Mouse (Mus musculus) ES-E14 (cell line): Measurements from ENCODE around the gene Sla2. TPM values are rescaled to one million over a fixed set of nuclear protein-coding genes. Genes with fewer than 3 reads are reported as not detected.

Source experiments
- DNase-seq: peaks from one replicate; pipeline ENCODE4 v3.0.0-alpha.2; 2013; ENCODE audit warnings: low read depth, low spot score
- H3K27ac ChIP-seq: 2 replicates; pipeline ENCODE4 v1.5.1; 2012; ENCODE audit warnings: low read depth, mild to moderate bottlenecking, low read length, moderate library complexity, mixed read lengths; ENCODE audit not compliant: poor library complexity, insufficient read depth, severe bottlenecking
- H3K36me3 ChIP-seq: 2 replicates; pipeline ENCODE4 v1.6.1; 2012; ENCODE audit warnings: mild to moderate bottlenecking, low read length, moderate library complexity, mixed read lengths; ENCODE audit not compliant: control insufficient read depth, poor library complexity, insufficient read depth, severe bottlenecking
- H3K4me1 ChIP-seq, 2 experiments: fragments of 150-350 bp in 1 of 2; sonication (generic) in 1 of 2; 2 replicates each; pipeline ENCODE4 v1.6.1; 2012; ENCODE audit warnings: low read length in 2 of 2, mild to moderate bottlenecking in 1 of 2, mixed read lengths in 1 of 2; ENCODE audit not compliant: control insufficient read depth in 2 of 2, insufficient read depth in 2 of 2, poor library complexity in 1 of 2
- H3K4me3 ChIP-seq, 2 experiments: fragments of 150-350 bp in 1 of 2; sonication (generic) in 1 of 2; 2 replicates each; pipeline ENCODE4 v1.5.1; 2012; ENCODE audit warnings: low read length in 2 of 2, low read depth in 1 of 2, mild to moderate bottlenecking in 1 of 2, mixed read lengths in 1 of 2; ENCODE audit not compliant: insufficient read depth in 1 of 2, poor library complexity in 1 of 2, severe bottlenecking in 1 of 2
- H3K9ac ChIP-seq: 2 replicates; pipeline ENCODE4 v1.6.1; 2012; ENCODE audit warnings: low read depth, mild to moderate bottlenecking, low read length, mixed read lengths; ENCODE audit not compliant: poor library complexity, insufficient read depth, severe bottlenecking
- H3K9me3 ChIP-seq: fragments of 150-350 bp; sonication (generic); 2 replicates; pipeline ENCODE4 v1.6.1; 2012; ENCODE audit warnings: low read depth, mild to moderate bottlenecking, low read length; ENCODE audit not compliant: control insufficient read depth, insufficient read depth
- CHD2 ChIP-seq: IDR thresholded peaks from 2 replicates; pipeline ENCODE4 v1.6.1; 2014; ENCODE audit warnings: mild to moderate bottlenecking, low read depth, low read length, inconsistent platforms
- HCFC1 ChIP-seq: IDR thresholded peaks from 2 replicates; pipeline ENCODE4 v1.6.1; 2012; ENCODE audit warnings: low read length, inconsistent platforms, borderline replicate concordance; ENCODE audit not compliant: insufficient read depth
- MAFK ChIP-seq: IDR thresholded peaks from 2 replicates; pipeline ENCODE4 v1.6.1; 2014; ENCODE audit warnings: mild to moderate bottlenecking, low read depth, low read length, inconsistent platforms; ENCODE audit not compliant: insufficient read depth
- ZC3H11A ChIP-seq: IDR thresholded peaks from 2 replicates; pipeline ENCODE4 v1.6.1; 2012; ENCODE audit warnings: low read depth, mild to moderate bottlenecking, inconsistent platforms, low read length, borderline replicate concordance
- ZNF384 ChIP-seq: IDR thresholded peaks from 2 replicates; pipeline ENCODE4 v1.6.1; 2012; ENCODE audit warnings: low read depth, low read length, inconsistent platforms
- in situ Hi-C, 2 experiments: fragments of 600-800 bp; cut with MboI; formaldehyde crosslinking; loops; one replicate each; pipeline ENCODE4 v1.15.1; 2025; ENCODE audit warnings: low sequenced_read_pairs in 2 of 2, inconsistent platforms in 1 of 2; ENCODE audit not compliant: unreplicated experiment in 2 of 2
- total RNA-seq: library from RNA; depleted of rRNA; stranded (reverse); fragments of 300-350 nt; gene quantifications from 2 replicates; pipeline ENCODE4 v1.2.3, GENCODE M21; 2012

Gene Sla2
- total RNA-seq, 1 experiment: 5.3 TPM

GRCm38 (mm10) chr2:156874760-156875510 lies 12.1 kb downstream of the Sla2 start:
- no peak overlapping the region for H3K4me3 ChIP-seq
- in situ Hi-C loops: no loop called here
- TF ChIP-seq HCFC1: no peak
- no peak for TF ChIP-seq ZC3H11A
- TF ChIP-seq MAFK: no peak
- no peak for TF ChIP-seq ZNF384
- DNase-seq: no peak
- no peak overlapping the region for H3K9ac ChIP-seq
- H3K4me1 ChIP-seq: peaks cover 2 to 4% of the 10 kb centered on the region in 2 experiments; a peak in 1 of 4 replicates
- H3K27ac ChIP-seq: no peak overlapping the region
- H3K9me3 ChIP-seq: no peaks in the 10 kb centered on the region
- peaks cover 17% of the 10 kb centered on the region for H3K36me3 ChIP-seq

- in situ Hi-C loops: no loop called here
- DNase-seq: no peak
Observed at GRCm38 (mm10) chr2:156874047-156874759, 12.8 kb downstream of the Sla2 start.

GRCm38 (mm10) chr2:156873629-156874028 lies 13.4 kb downstream of the Sla2 start:
- no peak overlapping the region for H3K9ac ChIP-seq
- no peak overlapping the region for H3K27ac ChIP-seq
- peaks cover 2 to 5% of the 10 kb centered on the region in 2 experiments; a peak in 1 of 4 replicates for H3K4me1 ChIP-seq
- DNase-seq: peak; percentile 40
- no peaks in the 10 kb centered on the region for H3K9me3 ChIP-seq
- in situ Hi-C loops: no loop called here
- peaks cover 20% of the 10 kb centered on the region for H3K36me3 ChIP-seq
- TF ChIP-seq MAFK: no peak
- no peak for TF ChIP-seq CHD2
- TF ChIP-seq HCFC1: no peak
- TF ChIP-seq ZNF384: no peak
- TF ChIP-seq ZC3H11A: no peak; the same call in 1 of the 2 replicates
- H3K4me3 ChIP-seq: no peak overlapping the region

More at GRCm38 (mm10) chr2:156874047-156874759, 12.8 kb downstream of the Sla2 start:
- Histone ChIP-seq H3K9ac (no peak overlapping the region), H3K36me3 (peaks cover 17% of the 10 kb centered on the region), H3K4me1 (peaks cover 2 to 5% of the 10 kb centered on the region in 2 experiments; a peak in 1 of 4 replicates), H3K4me3 (no peak overlapping the region), H3K27ac (no peak overlapping the region), H3K9me3 (no peaks in the 10 kb centered on the region)
- TF ChIP-seq CHD2 (no peak), ZNF384 (no peak), ZC3H11A (no peak), MAFK (no peak), HCFC1 (no peak)

- Histone ChIP-seq H3K4me1 (peaks cover 2 to 5% of the 10 kb centered on the region in 2 experiments; a peak in 1 of 4 replicates), H3K4me3 (no peak overlapping the region), H3K9ac (no peak overlapping the region), H3K9me3 (no peaks in the 10 kb centered on the region), H3K36me3 (peaks cover 32% of the 10 kb centered on the region), H3K27ac (no peak overlapping the region)
- TF ChIP-seq ZNF384 (no peak), MAFK (no peak), HCFC1 (no peak), CHD2 (no peak), ZC3H11A (no peak)
- DNase-seq: no peak
- in situ Hi-C loops: no loop called here
Observed at GRCm38 (mm10) chr2:156870519-156870918, 16.5 kb downstream of the Sla2 start.
